Mouse (Mus musculus) gonadal fat pad, adult 2 months (tissue): ENCODE measurements at regions not wholly inside any gene's neighbourhood (a gene's known extent, or its start where the extent isn't known, plus 50 kb on each side); places are given as distances from the start of the nearest gene placed in this dataset.
A peak's percentile ranks its signal among the peaks of the same experiment; 100 is the strongest.

Experiments
- DNase-seq: peaks from one replicate; pipeline ENCODE4 v3.0.0-alpha.2; 2012; ENCODE audit warnings: low read depth

GRCm38 (mm10) chr2:94248948-94249347 is 91.2 kb upstream of the Hsd17b12 start:
- no peak for DNase-seq

- DNase-seq: no peak
Observed at GRCm38 (mm10) chr2:94246851-94247471, 89.2 kb upstream of the Hsd17b12 start.

GRCm38 (mm10) chr2:94246180-94246611 is 88.4 kb upstream of the Hsd17b12 start:
- no peak for DNase-seq

- DNase-seq: no peak
Observed at GRCm38 (mm10) chr2:94245305-94245959, 87.7 kb upstream of the Hsd17b12 start.

- DNase-seq: no peak
Observed at GRCm38 (mm10) chr2:94244140-94244539, 86.4 kb upstream of the Hsd17b12 start.

- no peak for DNase-seq
Observed at GRCm38 (mm10) chr2:94243053-94243916, 85.5 kb upstream of the Hsd17b12 start.

- DNase-seq: no peak
Observed at GRCm38 (mm10) chr2:94242406-94243052, 84.8 kb upstream of the Hsd17b12 start.

- no peak for DNase-seq
Observed at GRCm38 (mm10) chr2:94242051-94242397, 84.3 kb upstream of the Hsd17b12 start.

- no peak for DNase-seq
Observed at GRCm38 (mm10) chr2:94241301-94242050, 83.7 kb upstream of the Hsd17b12 start.

- DNase-seq: no peak
Observed at GRCm38 (mm10) chr2:94240411-94240810, 82.6 kb upstream of the Hsd17b12 start.

GRCm38 (mm10) chr2:94239573-94239972 is 81.8 kb upstream of the Hsd17b12 start:
- no peak for DNase-seq

- no peak for DNase-seq
Observed at GRCm38 (mm10) chr2:94236479-94236878, 78.7 kb upstream of the Hsd17b12 start.

GRCm38 (mm10) chr2:94233597-94233996 is 75.8 kb upstream of the Hsd17b12 start:
- no peak for DNase-seq

GRCm38 (mm10) chr2:94219421-94219820 is 61.7 kb upstream of the Hsd17b12 start:
- DNase-seq: no peak

- DNase-seq: peak; percentile 27
Observed at GRCm38 (mm10) chr2:94217481-94217880, 59.7 kb upstream of the Hsd17b12 start.

GRCm38 (mm10) chr2:94215455-94215854 is 57.7 kb upstream of the Hsd17b12 start:
- DNase-seq: no peak
